Mouse (Mus musculus) ovary, postnatal 36 days (tissue): ENCODE data around the gene Gm8994.

Experiments
- DNase-seq: peaks from one replicate; pipeline ENCODE4 v3.0.0; 2022; ENCODE audit warnings: low spot score, mixed read lengths

The Gm8994 gene

DNA sequence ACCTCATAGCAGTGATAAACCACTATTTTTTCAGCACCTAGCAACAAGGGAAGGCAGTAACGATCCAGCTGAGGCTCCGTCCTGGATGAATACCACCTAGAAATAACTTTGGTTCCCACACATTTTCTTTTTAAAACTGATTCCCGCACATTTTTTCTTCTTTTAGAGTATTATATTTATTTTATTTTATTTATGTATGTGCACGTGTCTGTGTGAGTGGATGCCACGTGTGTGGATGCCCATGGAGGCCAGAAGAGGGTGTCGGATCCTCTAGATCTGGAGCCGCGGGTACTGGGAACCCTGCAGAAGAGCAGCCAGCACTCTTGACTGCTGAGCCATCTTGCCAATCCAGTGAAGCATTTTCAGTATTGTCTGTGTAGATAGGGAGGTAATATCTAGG is 36.0 kb downstream of the Gm8994 start:
- no peak for DNase-seq

DNA sequence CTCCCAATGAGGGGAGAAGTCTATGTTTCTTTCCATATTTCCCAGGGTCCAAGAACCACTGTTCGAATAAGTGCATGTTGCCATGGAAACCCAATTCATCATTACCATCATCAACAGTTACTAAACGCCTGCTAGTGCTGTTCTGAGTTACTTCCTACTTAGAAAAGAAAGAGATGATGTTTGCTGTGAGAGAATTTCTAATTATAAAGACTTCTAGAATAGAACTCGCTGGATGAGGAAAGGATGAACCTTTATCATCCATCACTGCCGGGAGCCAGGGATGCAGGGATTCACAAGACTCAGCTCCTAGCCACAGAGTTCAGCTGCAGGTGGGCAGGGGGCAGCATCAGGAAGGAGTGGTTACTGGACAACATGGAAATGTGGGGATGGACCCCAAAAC is 36.7 kb downstream of the Gm8994 start:
- no peak for DNase-seq

DNA sequence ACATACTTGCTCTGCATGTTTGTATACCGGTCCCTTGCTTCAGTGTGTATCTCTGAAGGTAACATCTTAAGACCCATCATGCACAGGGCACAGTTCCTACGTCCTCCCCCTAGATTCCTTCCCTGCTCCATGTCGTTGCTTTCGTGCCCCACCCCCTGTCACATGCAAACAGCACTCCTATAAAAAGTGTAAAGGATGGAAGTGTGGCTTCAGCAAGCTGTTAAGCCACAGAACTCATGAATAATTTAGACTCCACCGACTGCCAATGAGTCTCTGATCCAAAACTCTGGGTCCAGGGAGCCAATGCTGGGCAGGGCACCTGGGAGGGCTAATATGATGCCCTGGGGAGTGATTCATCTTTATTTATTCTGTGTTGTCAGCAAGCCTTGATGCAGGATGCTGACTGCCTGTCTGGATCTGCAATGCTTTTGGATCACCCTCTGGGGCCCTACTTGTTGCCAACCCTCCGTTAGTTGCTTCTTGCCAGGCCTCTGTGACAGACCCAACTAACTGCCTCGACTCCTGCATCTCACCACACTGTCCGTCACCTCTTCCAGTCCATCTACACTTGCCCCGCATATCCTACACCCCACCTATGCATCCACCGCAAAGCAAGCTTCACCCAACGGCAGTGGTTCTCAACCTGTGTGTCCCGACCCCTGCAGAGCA is 37.2 kb downstream of the Gm8994 start:
- no peak for DNase-seq

DNA sequence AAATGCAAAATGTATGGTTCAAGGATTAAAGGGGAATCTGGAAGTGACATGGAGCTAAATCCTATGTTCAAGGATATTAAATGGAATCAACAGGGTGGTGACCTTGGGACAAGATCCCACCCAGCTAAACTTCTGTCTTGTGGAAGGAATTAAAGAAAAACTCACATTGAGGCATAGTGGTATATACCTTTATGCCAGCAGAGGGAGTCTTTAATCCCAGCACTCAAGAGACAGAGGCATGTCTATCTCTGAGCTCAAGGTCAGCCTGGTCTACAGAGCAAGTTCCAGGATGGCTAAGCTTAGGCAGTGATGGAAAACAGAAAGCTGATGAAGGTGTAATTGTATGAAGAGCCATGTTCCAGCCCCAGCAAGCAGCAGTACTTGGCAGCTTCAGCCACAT is 48.8 kb downstream of the Gm8994 start:
- no peak for DNase-seq
